Mouse (Mus musculus) embryo, embryonic 10.5 days (tissue): Measurements from ENCODE around the gene Gm21677.
"Not testable (repeated sequence)": the region's sequence is repeated elsewhere in the genome, so short reads cannot be mapped to it uniquely, and the experiment has no call there.

Source experiments
- DNase-seq: peaks from one replicate; pipeline ENCODE4 v3.0.0-alpha.2; 2015; ENCODE audit warnings: low spot score

The Gm21677 gene

GRCm38 (mm10) chrY:3306349-3306748 lies at the start of gene Gm21677:
TSS of gene Gm21677 (minus strand) at chrY:3306449.
- DNase-seq, result not testable (repeated sequence)

GRCm38 (mm10) chrY:3345229-3345628 lies 39.0 kb upstream of the Gm21677 start, which contains the start of gene Gm21693:
TSS of gene Gm21693 (minus strand) at chrY:3345329.
- not testable (repeated sequence) for DNase-seq

- not testable (repeated sequence) for DNase-seq
These were observed 34.4 kb upstream of the Gm21677 start for GRCm38 (mm10) chrY:3340661-3341060.
